Mouse (Mus musculus): ENCODE results near the gene Vti1a.

The Vti1a gene

GRCm38 (mm10) chr19:55384634-55385033 is 68.5 kb downstream of the Vti1a start:
- no peak for TF ChIP-seq GATA4 (IDR thresholded peaks at IDR 0.05; ENCODE audit: insufficient replicate concordance, low read length)

GRCm38 (mm10) chr19:55389019-55389418 is 72.9 kb downstream of the Vti1a start:
- TF ChIP-seq GATA4 (IDR thresholded peaks at IDR 0.05; ENCODE audit: insufficient replicate concordance, low read length), result no peak

- no peak for TF ChIP-seq GATA4 (IDR thresholded peaks at IDR 0.05; ENCODE audit: insufficient replicate concordance, low read length)
Measured at GRCm38 (mm10) chr19:55390323-55390722, 74.2 kb downstream of the Vti1a start.

- TF ChIP-seq GATA4 (IDR thresholded peaks at IDR 0.05; ENCODE audit: insufficient replicate concordance, low read length), result no peak
Measured at GRCm38 (mm10) chr19:55401638-55402037, 85.5 kb downstream of the Vti1a start.

- TF ChIP-seq GATA4 (IDR thresholded peaks at IDR 0.05; ENCODE audit: insufficient replicate concordance, low read length), result no peak
Measured at GRCm38 (mm10) chr19:55408486-55408885, 92.4 kb downstream of the Vti1a start.

- no peak for TF ChIP-seq GATA4 (IDR thresholded peaks at IDR 0.05; ENCODE audit: insufficient replicate concordance, low read length)
Measured at GRCm38 (mm10) chr19:55411415-55411814, 95.3 kb downstream of the Vti1a start.

GRCm38 (mm10) chr19:55411894-55412293 is 95.8 kb downstream of the Vti1a start:
- TF ChIP-seq GATA4 (IDR thresholded peaks at IDR 0.05; ENCODE audit: insufficient replicate concordance, low read length), result no peak

- no peak for TF ChIP-seq GATA4 (IDR thresholded peaks at IDR 0.05; ENCODE audit: insufficient replicate concordance, low read length)
Measured at GRCm38 (mm10) chr19:55414050-55414449, 98.0 kb downstream of the Vti1a start.

- TF ChIP-seq GATA4 (IDR thresholded peaks at IDR 0.05; ENCODE audit: insufficient replicate concordance, low read length), result no peak
Measured at GRCm38 (mm10) chr19:55418756-55419155, 102.7 kb downstream of the Vti1a start.

GRCm38 (mm10) chr19:55419961-55420360 is 103.9 kb downstream of the Vti1a start:
- TF ChIP-seq GATA4 (IDR thresholded peaks at IDR 0.05; ENCODE audit: insufficient replicate concordance, low read length), result no peak

GRCm38 (mm10) chr19:55421816-55422215 is 105.7 kb downstream of the Vti1a start:
- no peak for TF ChIP-seq GATA4 (IDR thresholded peaks at IDR 0.05; ENCODE audit: insufficient replicate concordance, low read length)

GRCm38 (mm10) chr19:55422311-55423064 is 106.4 kb downstream of the Vti1a start:
- TF ChIP-seq GATA4 (IDR thresholded peaks at IDR 0.05; ENCODE audit: insufficient replicate concordance, low read length), result no peak

- TF ChIP-seq GATA4 (IDR thresholded peaks at IDR 0.05; ENCODE audit: insufficient replicate concordance, low read length), result no peak
Measured at GRCm38 (mm10) chr19:55423065-55423716, 107.1 kb downstream of the Vti1a start.

GRCm38 (mm10) chr19:55423952-55424351 is 107.9 kb downstream of the Vti1a start:
- TF ChIP-seq GATA4 (IDR thresholded peaks at IDR 0.05; ENCODE audit: insufficient replicate concordance, low read length), result no peak

GRCm38 (mm10) chr19:55424507-55424906 is 108.4 kb downstream of the Vti1a start:
- TF ChIP-seq GATA4 (IDR thresholded peaks at IDR 0.05; ENCODE audit: insufficient replicate concordance, low read length), result no peak

GRCm38 (mm10) chr19:55440306-55440705 is 124.2 kb downstream of the Vti1a start:
- TF ChIP-seq GATA4 (IDR thresholded peaks at IDR 0.05; ENCODE audit: insufficient replicate concordance, low read length), result no peak

Measured in liver, adult (tissue).